Mouse (Mus musculus) layer of hippocampus, postnatal 10 days (tissue): ENCODE data around the gene Acd. TPM values are rescaled to one million over a fixed set of nuclear protein-coding genes. Genes with fewer than 3 reads are reported as not detected.

Experiments
- DNase-seq, 2 experiments: peaks; one replicate each; pipeline ENCODE4 v3.0.0; 2021; ENCODE audit warnings: low spot score in 2 of 2
- long read RNA-seq: library from polyadenylated mRNA; stranded (forward); transcript quantifications from one replicate; pipeline ENCODE4 v2.0.0, GENCODE M21; 2023
- total RNA-seq, 2 experiments: library from RNA; stranded (reverse); gene quantifications; 2 replicates each; pipeline ENCODE4 v1.2.3; 2021

Gene Acd
- total RNA-seq = 10 to 100 TPM; 45.4 to 49.4 TPM
- long read RNA-seq, transcript Acd-201 (11 exons, 3,154 nt) = major isoform, 32 of 57 reads
- long read RNA-seq, partial matches to known transcripts = 7 of 57 reads
- long read RNA-seq, other reads (novel, unspliced or antisense) = 17 of 57 reads

DNA sequence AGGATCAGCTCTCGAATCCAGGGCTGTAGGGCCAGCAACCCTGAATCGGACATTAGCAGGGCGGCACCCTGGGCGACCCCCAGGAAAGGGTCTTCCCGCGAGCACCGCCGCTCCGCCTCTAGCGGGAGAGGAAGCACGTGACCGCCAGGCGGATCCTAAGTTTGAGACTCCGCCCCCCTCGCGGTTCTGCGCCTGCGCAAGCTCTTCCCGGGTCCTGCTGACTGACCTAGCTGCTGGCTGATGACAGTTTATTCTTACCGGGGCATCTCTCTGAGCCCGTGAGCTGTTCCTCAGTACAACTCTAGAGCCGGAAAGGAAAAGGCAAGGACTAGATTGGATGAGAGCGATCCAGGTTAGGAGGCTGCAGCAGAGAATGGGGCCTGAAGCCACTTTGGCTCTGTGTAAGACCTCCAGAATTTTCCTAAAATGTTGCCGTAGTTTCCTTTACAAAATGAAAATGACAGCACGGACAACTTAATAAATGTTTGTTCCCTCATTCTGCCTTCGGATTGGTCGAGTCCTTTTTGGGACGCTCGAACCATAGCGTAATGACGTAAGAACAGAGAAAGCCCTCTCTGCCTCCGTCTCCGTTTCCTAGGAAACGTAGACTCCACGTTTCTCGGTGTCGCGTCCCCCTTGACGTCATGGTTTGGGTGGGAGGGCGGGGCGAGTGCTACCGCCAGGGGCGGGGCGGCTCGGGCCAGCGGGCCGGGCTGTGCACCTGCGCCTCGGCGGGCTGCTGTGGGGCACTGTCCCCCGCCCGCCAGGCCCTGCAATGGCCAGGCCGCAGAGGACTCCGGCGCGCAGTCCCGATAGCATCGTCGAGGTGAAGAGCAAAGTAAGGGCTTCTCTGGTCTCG lies at the start of gene Acd, which contains the start of gene Pard6a:
Gene Acd, minus strand, starts transcription at position 137 of the 859 bp plus-strand sequence.
Gene Pard6a, plus strand, starts transcription at position 183 of the 859 bp plus-strand sequence.
- peak; percentile 96 to 98 for DNase-seq

GRCm38 (mm10) chr8:105750606-105751005 lies 49.7 kb upstream of the Acd start:
- DNase-seq = peak; percentile 48 to 64

GRCm38 (mm10) chr8:105743301-105743700 lies 42.4 kb upstream of the Acd start:
- DNase-seq = no peak

GRCm38 (mm10) chr8:105739216-105739615 lies 38.3 kb upstream of the Acd start:
- DNase-seq = no peak

- DNase-seq = no peak
Measured at GRCm38 (mm10) chr8:105732186-105732585, 31.3 kb upstream of the Acd start.

DNA sequence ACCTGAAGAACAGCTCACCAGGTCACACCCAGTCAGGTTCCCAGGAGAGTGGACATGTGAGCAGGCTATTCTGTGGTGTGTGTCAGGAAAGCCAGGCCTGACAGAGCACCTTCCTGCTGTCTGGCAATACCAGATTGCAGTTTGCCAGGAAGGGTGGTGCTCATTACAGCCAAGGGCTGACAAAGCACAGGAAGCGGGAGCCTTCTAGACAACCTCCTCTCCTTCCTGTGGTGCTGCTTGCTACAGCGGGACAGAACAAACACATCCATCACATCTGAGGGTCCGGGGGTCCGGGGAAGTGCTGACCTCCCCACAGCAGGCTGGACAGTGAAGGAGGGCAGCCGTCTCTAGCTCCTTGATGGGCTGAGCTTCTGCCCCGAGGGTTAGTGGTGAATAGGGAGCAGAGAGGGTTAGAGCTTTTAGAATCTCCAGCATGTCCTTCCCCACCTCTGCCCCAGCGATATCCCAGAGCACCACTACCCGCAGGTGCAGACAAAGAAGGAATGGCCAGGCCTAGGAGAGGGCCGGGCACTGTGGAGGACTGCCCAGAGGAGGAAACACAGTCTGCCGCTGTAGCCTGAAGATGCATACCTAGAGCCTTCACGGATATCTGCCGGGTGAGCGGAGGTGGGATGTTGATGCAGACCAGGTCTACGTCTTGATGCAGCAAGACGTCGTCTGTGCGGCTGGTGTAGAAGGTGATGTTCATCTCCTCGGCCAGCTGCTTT lies 26.7 kb upstream of the Acd start:
- no peak for DNase-seq

DNA sequence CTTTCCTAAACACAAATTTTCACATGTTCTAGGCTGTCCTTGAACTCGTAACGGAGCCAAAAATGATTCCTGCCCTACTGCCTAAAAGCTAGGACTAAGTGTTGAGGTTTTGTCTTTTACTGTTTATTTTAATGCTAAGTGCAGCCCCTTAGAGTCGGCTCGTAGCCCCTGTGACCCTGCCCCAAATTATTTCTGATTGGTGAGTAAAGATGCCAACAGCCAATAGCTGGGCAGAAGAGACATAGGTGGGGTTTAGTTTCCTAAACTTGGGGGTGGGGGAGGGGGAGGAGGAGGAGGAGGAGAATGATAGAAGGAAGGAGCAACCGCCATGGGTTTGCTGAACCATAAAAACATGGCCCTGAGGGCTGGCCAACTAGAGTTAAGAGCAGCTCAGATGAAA lies 24.8 kb upstream of the Acd start:
- DNase-seq = no peak

- DNase-seq = no peak
Measured at GRCm38 (mm10) chr8:105722861-105723260, 22.0 kb upstream of the Acd start.

GRCm38 (mm10) chr8:105719637-105720036 lies 18.7 kb upstream of the Acd start:
- DNase-seq = no peak

DNA sequence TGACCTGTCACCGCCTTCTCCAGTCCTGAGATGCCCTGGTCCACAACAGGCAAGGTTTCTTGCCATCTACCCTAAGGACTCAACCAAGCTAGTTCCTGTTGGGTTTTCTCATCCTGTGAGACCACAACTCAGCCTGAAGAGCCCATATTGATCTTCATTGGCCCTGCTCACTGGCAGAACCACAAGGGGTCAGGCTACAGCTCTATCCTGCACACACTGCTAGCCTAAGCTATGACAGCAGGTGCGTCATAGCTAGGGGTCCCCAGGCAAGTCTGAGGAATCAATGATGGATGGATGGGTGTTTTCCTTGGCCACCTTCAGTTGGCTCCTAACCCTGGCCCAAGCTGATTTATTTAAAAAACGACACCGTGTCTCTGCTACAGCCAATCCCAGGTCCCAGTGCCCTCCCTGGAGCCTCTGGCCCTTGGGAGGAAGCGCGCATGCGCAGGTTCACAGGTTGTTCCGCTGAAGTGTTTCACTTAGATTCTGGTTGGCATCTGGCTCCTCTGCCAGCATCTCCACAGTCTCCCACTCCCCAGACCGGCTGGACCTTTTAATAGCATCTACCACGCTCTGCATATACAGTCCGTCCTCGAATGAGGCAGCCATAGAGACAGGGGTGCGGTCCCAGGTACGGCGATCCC lies 15.5 kb upstream of the Acd start:
- no peak for DNase-seq

DNA sequence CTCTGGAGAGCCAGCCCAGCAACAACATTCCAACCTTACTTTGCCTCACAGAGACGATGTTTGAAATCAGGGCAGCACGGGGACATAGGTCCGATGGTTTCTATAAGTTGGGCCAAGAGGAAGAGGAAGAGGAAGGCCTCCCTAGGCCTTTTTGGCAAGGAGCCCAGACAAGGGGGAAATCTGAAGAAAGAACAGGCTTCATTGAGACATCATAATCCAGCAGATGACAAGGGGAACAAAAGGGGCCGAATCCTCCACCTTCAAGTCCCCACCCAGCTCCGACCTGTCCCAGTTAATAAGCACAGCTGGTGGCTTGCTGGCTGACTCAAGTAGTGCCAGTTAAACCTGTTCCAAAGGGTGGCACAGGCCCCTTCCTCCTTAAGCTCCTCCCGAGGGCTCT lies 14.1 kb upstream of the Acd start:
- DNase-seq = no peak

GRCm38 (mm10) chr8:105714139-105714538 lies 13.2 kb upstream of the Acd start:
- peak; percentile 90 to 91 for DNase-seq

DNA sequence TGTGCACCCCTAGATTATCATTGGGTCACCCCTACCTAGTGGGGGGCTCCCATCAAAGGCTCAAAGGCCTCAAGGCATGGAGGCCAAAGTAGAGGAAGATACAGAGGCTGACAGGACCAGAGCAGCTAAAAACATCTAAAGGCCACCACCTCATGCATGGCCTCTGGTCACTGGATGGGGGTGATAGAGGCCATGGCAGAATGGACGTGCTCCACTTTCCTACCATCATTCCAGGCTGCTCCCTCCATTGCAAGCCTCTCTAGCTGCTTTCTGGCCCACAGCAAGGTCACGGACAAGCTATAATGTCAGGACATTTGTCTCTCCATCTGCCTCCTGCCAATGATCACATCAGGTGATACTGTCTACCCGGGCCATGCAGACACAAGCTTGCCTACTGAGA lies 11.4 kb upstream of the Acd start:
- DNase-seq = no peak

DNA sequence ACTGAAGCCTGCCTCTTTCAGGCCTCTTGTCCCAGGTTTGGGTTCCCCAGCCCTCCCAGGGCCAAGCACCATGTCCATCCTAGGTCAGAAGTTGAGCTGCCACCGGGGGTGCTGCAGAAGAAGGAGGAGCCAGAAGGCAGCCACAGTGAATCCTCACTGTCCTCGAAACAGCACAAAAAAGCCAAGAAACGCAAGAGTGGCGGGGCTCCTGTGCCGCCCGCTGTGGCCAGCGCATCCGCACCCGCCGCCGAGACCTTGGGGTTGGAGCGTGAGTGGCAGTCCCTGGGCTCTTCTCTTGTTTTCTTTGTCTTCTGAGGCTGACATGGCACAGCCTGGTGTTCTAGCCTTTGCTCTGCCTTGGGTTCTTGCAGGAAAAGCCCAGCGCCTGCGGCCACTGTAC lies 8.4 kb upstream of the Acd start:
- DNase-seq = no peak

DNA sequence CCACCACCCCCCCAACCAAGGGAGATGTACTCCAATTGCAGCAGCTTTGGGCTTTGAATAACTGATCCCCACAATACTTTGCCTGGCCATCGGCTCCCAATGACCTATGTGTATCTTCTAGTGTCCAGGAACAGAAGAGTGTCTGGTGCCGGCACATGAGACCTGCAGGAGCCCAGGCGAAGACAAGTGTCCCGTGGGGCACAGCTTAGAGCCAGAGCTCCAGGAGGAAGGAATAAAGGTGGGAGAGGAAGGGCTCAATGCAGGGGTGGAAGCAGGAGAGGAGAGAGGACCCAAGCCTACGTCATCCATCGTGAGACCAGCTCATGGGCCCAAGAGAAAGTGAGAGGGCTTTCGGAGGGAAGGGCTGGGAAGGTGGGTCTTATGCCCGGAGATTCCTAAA lies 7.8 kb upstream of the Acd start:
- DNase-seq = no peak

DNA sequence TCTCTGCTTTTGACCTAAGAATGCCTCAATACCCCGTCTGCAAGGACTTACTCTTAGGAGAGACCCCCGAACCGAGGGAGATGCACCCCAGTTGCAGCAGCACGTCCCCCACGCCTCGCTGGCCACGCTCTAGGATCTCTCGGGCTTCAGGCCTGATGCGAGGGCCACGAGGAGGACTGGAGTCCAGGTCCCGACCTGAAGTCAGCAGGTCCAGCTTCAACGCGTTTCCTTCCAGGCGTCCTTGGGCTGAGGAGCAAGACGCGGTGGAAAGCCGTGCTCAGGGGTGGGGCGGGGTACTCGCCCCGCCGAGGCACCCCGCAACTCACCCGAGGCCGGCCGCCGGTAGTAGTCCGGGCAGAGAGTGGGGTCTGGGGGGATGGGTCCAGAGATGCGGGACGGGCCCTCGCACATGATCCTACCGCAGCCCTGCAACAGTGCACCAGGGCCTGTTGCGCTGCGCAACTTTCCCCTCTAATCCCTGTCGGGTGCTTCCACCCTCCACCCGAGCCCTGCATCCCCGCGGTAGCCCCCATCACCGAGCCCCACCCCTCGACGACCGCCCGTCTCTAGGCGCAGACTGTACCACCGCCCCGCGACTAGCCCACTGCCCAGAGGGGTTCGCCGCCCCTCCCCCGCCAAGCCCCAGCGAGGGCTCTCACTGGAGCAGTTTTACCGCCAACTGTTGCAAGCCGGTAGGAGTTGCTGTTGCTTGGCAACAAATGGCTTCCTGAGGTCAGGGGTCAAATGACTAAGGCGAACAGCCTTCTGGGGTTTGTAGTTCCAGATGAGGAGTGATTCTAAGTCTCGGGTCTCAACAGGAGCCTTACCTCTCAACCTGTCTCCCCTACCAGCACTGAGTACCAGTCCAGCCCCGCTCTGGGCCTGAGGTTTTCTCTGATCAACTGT lies 6.8 kb upstream of the Acd start, which contains the start of the genes 4933405L10Rik and Enkd1:
Gene 4933405L10Rik, plus strand, starts transcription at position 158 of the 906 bp plus-strand sequence.
Gene Enkd1, minus strand, starts transcription at position 713 of the 906 bp plus-strand sequence.
- peak; percentile 86 to 88 for DNase-seq

GRCm38 (mm10) chr8:105706426-105706825 lies 5.5 kb upstream of the Acd start:
- no peak for DNase-seq

DNA sequence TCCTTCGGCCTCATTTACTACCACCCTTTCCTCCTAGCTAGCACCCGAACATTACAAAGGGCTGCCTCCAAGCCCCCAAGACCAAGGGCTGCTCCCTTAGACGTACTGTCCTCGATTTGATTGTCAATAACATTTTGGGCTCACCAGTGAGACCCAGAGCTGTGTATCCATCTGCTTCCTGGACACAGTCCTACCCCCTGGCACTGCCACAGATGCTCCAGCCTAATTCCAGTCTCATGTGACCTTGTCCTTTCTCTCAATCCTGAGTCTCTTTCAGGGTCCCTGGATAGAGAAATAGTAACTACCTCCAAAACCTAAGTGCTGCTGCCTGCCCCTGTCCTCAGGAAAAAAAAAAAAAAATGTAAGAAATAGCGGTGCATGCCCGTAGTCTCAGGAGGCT lies 4.1 kb upstream of the Acd start:
- DNase-seq = no peak

DNA sequence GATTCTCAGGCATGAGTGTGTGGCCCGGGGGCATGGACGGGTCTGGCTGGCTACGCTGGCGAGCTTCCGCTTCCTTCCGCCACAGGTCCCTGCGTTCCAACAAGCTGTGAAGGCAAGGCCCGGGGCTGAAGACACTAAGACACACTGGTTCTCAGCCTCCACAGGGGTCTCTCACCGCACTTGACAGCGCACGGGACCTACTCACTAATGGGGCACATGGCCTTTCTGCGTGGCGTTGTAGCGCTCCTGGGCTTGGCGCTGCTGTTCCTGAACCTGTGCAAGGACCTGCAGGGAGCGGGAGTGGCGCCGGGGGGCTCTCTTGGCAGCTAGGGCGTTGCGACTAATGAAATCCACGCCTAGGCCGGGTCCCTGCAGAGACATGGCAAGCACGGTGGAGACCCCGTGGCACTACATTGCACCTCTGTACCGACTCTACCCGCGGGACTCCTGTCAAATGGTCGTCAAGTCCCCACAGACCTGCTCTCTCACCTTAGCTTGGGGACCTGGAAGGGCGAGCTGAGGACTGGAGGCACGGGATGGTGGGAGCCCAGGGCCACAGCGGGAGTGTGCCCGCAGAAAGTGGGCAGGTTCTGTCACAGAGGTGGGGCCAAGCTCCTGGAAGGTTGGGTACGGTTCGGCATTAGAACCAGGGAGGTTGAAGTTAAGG lies 3.4 kb upstream of the Acd start:
- no peak for DNase-seq
